Mouse (Mus musculus) intestine, embryonic 15.5 days (tissue): ENCODE data around the gene Blvra. TPM values are rescaled to one million over a fixed set of nuclear protein-coding genes. Genes with fewer than 3 reads are reported as not detected.
A peak's percentile ranks its signal among the peaks of the same experiment; 100 is the strongest.
"Not testable (repeated sequence)": the region's sequence is repeated elsewhere in the genome, so short reads cannot be mapped to it uniquely, and the experiment has no call there.

Experiments used
- ATAC-seq: fragments of 200-750 bp; cut with Nextera tagmentation; 2 replicates; pipeline ENCODE4 v1.8.0; 2017; ENCODE audit warnings: moderate TSS enrichment, moderate library complexity
- H3K27ac ChIP-seq: fragments of 300-500 bp; sonication (generic); 2 replicates; pipeline ENCODE4 v1.5.1; 2015; ENCODE audit warnings: mild to moderate bottlenecking, inconsistent platforms
- H3K27me3 ChIP-seq: fragments of 300-500 bp; sonication (generic); replicated peaks from 2 replicates; pipeline ENCODE4 v1.6.1; 2015; ENCODE audit warnings: inconsistent platforms
- H3K36me3 ChIP-seq: fragments of 300-500 bp; sonication (generic); 2 replicates; pipeline ENCODE4 v1.6.1; 2015; ENCODE audit warnings: inconsistent platforms
- H3K4me1 ChIP-seq: fragments of 300-500 bp; sonication (generic); replicated peaks from 2 replicates; pipeline ENCODE4 v1.6.1; 2015; ENCODE audit warnings: inconsistent platforms
- H3K4me2 ChIP-seq: fragments of 300-500 bp; sonication (generic); replicated peaks from 2 replicates; pipeline ENCODE4 v1.6.1; 2015; ENCODE audit warnings: mild to moderate bottlenecking, inconsistent platforms
- H3K4me3 ChIP-seq: fragments of 300-500 bp; sonication (generic); replicated peaks from 2 replicates; pipeline ENCODE4 v1.5.1; 2015; ENCODE audit warnings: inconsistent platforms
- H3K9ac ChIP-seq: fragments of 300-500 bp; sonication (generic); 2 replicates; pipeline ENCODE4 v1.6.1; 2015; ENCODE audit warnings: inconsistent platforms
- H3K9me3 ChIP-seq: fragments of 300-500 bp; sonication (generic); 2 replicates; pipeline ENCODE4 v1.6.1; 2016; ENCODE audit warnings: inconsistent platforms
- WGBS: fragments of 180-500 bp; shearing (Covaris S2); methylation state at CpG from one replicate; pipeline ENCODE4 v1.1.7; 2015; 5-methylcytosine and 5-hydroxymethylcytosine counted together
- polyA plus RNA-seq: library from polyadenylated mRNA; unstranded; fragments of >200 nt; fragmentation: Nextera tagmentation; extraction: Ambion mirVana; gene quantifications from 2 replicates; pipeline ENCODE4 v1.2.1, GENCODE M21; 2015

Blvra gene
- polyA plus RNA-seq, 1 experiment from 2014 or later = 63.2 TPM

GRCm38 (mm10) chr2:127080591-127081218 lies 10.2 kb downstream of the Blvra start:
- Histone ChIP-seq H3K9me3 (no peaks in the 10 kb centered on the region), H3K9ac (no peak overlapping the region), H3K36me3 (0 out of 2 replicates have a peak, but pooled peaks cover 5% of the 10 kb centered on the region), H3K27ac (no peak overlapping the region), H3K27me3 (no peaks in the 10 kb centered on the region), H3K4me3 (no peak overlapping the region), H3K4me1 (no peaks in the 10 kb centered on the region), H3K4me2 (no peak overlapping the region)
- WGBS = 91% methylated on average over 11 of the region's 11 CpGs
- no peak for ATAC-seq

GRCm38 (mm10) chr2:127086235-127086634 lies 15.8 kb downstream of the Blvra start:
- no peaks in the 10 kb centered on the region for H3K27me3 ChIP-seq
- ATAC-seq = no peak
- H3K4me2 ChIP-seq = no peak overlapping the region
- 0 out of 2 replicates have a peak, but pooled peaks cover 2% of the 10 kb centered on the region for H3K36me3 ChIP-seq
- no peak overlapping the region for H3K9ac ChIP-seq
- no peaks in the 10 kb centered on the region for H3K9me3 ChIP-seq
- H3K4me3 ChIP-seq = no peak overlapping the region
- H3K4me1 ChIP-seq = no peaks in the 10 kb centered on the region
- WGBS = 86% methylated on average over 5 of the region's 5 CpGs
- no peak overlapping the region for H3K27ac ChIP-seq

GRCm38 (mm10) chr2:127090151-127090550 lies 19.7 kb downstream of the Blvra start:
- H3K4me2 ChIP-seq, H3K9me3 ChIP-seq, ATAC-seq, H3K9ac ChIP-seq, H3K4me3 ChIP-seq, H3K4me1 ChIP-seq, H3K27me3 ChIP-seq, H3K27ac ChIP-seq, H3K36me3 ChIP-seq: not testable (repeated sequence)

GRCm38 (mm10) chr2:127092000-127092399 lies 21.5 kb downstream of the Blvra start:
- H3K27ac ChIP-seq = no peak overlapping the region
- no peaks in the 10 kb centered on the region for H3K27me3 ChIP-seq
- ATAC-seq = no peak
- 72% methylated on average over 8 of the region's 8 CpGs for WGBS
- H3K4me2 ChIP-seq = no peak overlapping the region
- no peak overlapping the region for H3K9ac ChIP-seq
- no peaks in the 10 kb centered on the region for H3K36me3 ChIP-seq
- no peak overlapping the region for H3K4me3 ChIP-seq
- H3K4me1 ChIP-seq = no peaks in the 10 kb centered on the region
- H3K9me3 ChIP-seq = no peaks in the 10 kb centered on the region

GRCm38 (mm10) chr2:127108986-127109385 lies 38.5 kb downstream of the Blvra start:
- no peaks in the 10 kb centered on the region for H3K4me1 ChIP-seq
- 91% methylated on average over 4 of the region's 4 CpGs for WGBS
- H3K27ac ChIP-seq = no peak overlapping the region
- H3K27me3 ChIP-seq = no peaks in the 10 kb centered on the region
- H3K36me3 ChIP-seq = peaks cover 46% of the 10 kb centered on the region
- no peak overlapping the region for H3K4me2 ChIP-seq
- H3K9me3 ChIP-seq = no peaks in the 10 kb centered on the region
- H3K9ac ChIP-seq = no peak overlapping the region
- no peak for ATAC-seq
- H3K4me3 ChIP-seq = no peak overlapping the region

GRCm38 (mm10) chr2:127121591-127122235 lies 51.2 kb downstream of the Blvra start:
- no peak overlapping the region for H3K27ac ChIP-seq
- 93% methylated on average over 8 of the region's 8 CpGs for WGBS

GRCm38 (mm10) chr2:127128926-127129325 lies 58.5 kb downstream of the Blvra start:
- no peak overlapping the region for H3K4me2 ChIP-seq
- no peaks in the 10 kb centered on the region for H3K27me3 ChIP-seq
- no peak overlapping the region for H3K9ac ChIP-seq
- no peak for ATAC-seq
- peaks cover 13% of the 10 kb centered on the region for H3K36me3 ChIP-seq
- H3K9me3 ChIP-seq = no peaks in the 10 kb centered on the region
- no peak overlapping the region for H3K27ac ChIP-seq
- H3K4me3 ChIP-seq = no peak overlapping the region
- H3K4me1 ChIP-seq = peaks cover 15% of the 10 kb centered on the region
- WGBS = 87% methylated on average over 5 of the region's 5 CpGs

More at GRCm38 (mm10) chr2:127121591-127122235, 51.2 kb downstream of the Blvra start:
- no peaks in the 10 kb centered on the region for H3K4me1 ChIP-seq
- peaks cover 52% of the 10 kb centered on the region for H3K36me3 ChIP-seq
- H3K9ac ChIP-seq = no peak overlapping the region
- no peaks in the 10 kb centered on the region for H3K9me3 ChIP-seq
- H3K27me3 ChIP-seq = no peaks in the 10 kb centered on the region
- H3K4me2 ChIP-seq = no peak overlapping the region
- ATAC-seq = no peak
- H3K4me3 ChIP-seq = no peak overlapping the region

GRCm38 (mm10) chr2:127131353-127131752 lies 60.9 kb downstream of the Blvra start:
- no peak for ATAC-seq
- H3K9me3 ChIP-seq = no peaks in the 10 kb centered on the region
- H3K27me3 ChIP-seq = no peaks in the 10 kb centered on the region
- WGBS = 59% methylated on average over 8 of the region's 8 CpGs
- no peak overlapping the region for H3K4me2 ChIP-seq
- no peak overlapping the region for H3K27ac ChIP-seq
- H3K9ac ChIP-seq = no peak overlapping the region
- no peak overlapping the region for H3K4me3 ChIP-seq
- H3K4me1 ChIP-seq = peaks cover 15% of the 10 kb centered on the region
- peaks cover 3% of the 10 kb centered on the region; the same call in 1 of the 2 replicates for H3K36me3 ChIP-seq

GRCm38 (mm10) chr2:127133621-127134461 lies 63.4 kb downstream of the Blvra start, which contains the start of gene Ncaph:
Gene Ncaph (minus strand): TSS chr2:127133954.
- ATAC-seq = peak; percentile 93
- Histone ChIP-seq H3K4me2 (peak within 1 kb of the TSS; percentile 66), H3K27me3 (no peaks in the 10 kb centered on the region), H3K4me1 (peaks cover 24% of the 10 kb centered on the region), H3K9me3 (no peaks in the 10 kb centered on the region), H3K36me3 (no peaks in the 10 kb centered on the region), H3K4me3 (peak within 1 kb of the TSS; percentile 72), H3K9ac (peak within 1 kb of the TSS; percentile 50), H3K27ac (peak within 1 kb of the TSS; percentile 83)
- 1% methylated on average over 57 of the region's 57 CpGs for WGBS

- not testable (repeated sequence) for H3K27ac ChIP-seq, H3K4me3 ChIP-seq, ATAC-seq, H3K9me3 ChIP-seq, H3K27me3 ChIP-seq, H3K36me3 ChIP-seq, H3K4me2 ChIP-seq, H3K9ac ChIP-seq
- 40% methylated on average over 3 of the region's 3 CpGs for WGBS
- H3K4me1 ChIP-seq = peaks cover 24% of the 10 kb centered on the region
Measured at GRCm38 (mm10) chr2:127135255-127135654, 64.8 kb downstream of the Blvra start.

- Histone ChIP-seq H3K36me3 (peaks cover 15% of the 10 kb centered on the region; the same call in 1 of the 2 replicates), H3K9me3 (no peaks in the 10 kb centered on the region), H3K4me2 (no peak overlapping the region), H3K27me3 (no peaks in the 10 kb centered on the region), H3K27ac (no peak overlapping the region), H3K9ac (no peak overlapping the region), H3K4me3 (no peak overlapping the region), H3K4me1 (peaks cover 22% of the 10 kb centered on the region)
- ATAC-seq = peak; percentile 64
- 15% methylated on average over 5 of the region's 5 CpGs for WGBS
Measured at GRCm38 (mm10) chr2:127136979-127137378, 66.5 kb downstream of the Blvra start.

GRCm38 (mm10) chr2:127137838-127138420 lies 67.5 kb downstream of the Blvra start:
- H3K4me2 ChIP-seq = no peak overlapping the region
- no peak overlapping the region for H3K27ac ChIP-seq
- peaks cover 21% of the 10 kb centered on the region for H3K4me1 ChIP-seq
- no peak overlapping the region for H3K9ac ChIP-seq
- no peak for ATAC-seq
- no peak overlapping the region for H3K4me3 ChIP-seq
- no peaks in the 10 kb centered on the region for H3K27me3 ChIP-seq
- peaks cover 15% of the 10 kb centered on the region; the same call in 1 of the 2 replicates for H3K36me3 ChIP-seq
- WGBS = 77% methylated on average over 10 of the region's 10 CpGs
- no peaks in the 10 kb centered on the region for H3K9me3 ChIP-seq
